Mouse (Mus musculus): ENCODE measurements at regions not wholly inside any gene's neighbourhood (a gene's known extent, or its start where the extent isn't known, plus 50 kb on each side); places are given as distances from the start of the nearest gene placed in this dataset.
A peak's percentile ranks its signal among the peaks of the same experiment; 100 is the strongest.
"Not testable (repeated sequence)": the region's sequence is repeated elsewhere in the genome, so short reads cannot be mapped to it uniquely, and the experiment has no call there.

DNA sequence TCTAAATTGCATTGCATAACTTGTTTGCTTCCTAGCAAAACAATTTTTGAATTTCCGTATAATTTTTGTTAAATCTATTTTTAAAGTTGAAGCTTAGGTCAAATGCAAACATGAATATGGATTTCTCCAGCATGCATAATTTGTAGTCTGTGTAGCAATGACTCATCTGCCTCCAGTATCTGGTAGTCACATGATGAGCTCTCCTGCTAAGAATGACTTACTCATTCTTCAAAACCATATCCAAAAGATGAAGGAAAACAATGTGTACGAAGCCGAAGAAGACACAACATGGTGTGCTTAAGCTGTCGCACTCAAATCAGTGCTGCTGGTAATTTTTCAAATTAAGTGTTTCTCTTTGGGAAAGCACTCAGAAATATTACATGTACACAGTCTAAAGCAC is 1453.2 kb upstream of the Gje1 start:
- no peaks in the 10 kb centered on the region for H3K36me3 ChIP-seq (replicated peaks)
- no peak overlapping the region for H3K4me2 ChIP-seq
- WGBS, result 77% methylated on average over 4 of the region's 4 CpGs
- no peaks in the 10 kb centered on the region for H3K4me1 ChIP-seq
- no peak overlapping the region for H3K9ac ChIP-seq
- H3K27me3 ChIP-seq (replicated peaks), result no peaks in the 10 kb centered on the region
- H3K9me3 ChIP-seq, result no peaks in the 10 kb centered on the region
- no peak for ATAC-seq (replicated peaks)
- H3K27ac ChIP-seq, result no peak overlapping the region
- H3K4me3 ChIP-seq, result no peak overlapping the region

DNA sequence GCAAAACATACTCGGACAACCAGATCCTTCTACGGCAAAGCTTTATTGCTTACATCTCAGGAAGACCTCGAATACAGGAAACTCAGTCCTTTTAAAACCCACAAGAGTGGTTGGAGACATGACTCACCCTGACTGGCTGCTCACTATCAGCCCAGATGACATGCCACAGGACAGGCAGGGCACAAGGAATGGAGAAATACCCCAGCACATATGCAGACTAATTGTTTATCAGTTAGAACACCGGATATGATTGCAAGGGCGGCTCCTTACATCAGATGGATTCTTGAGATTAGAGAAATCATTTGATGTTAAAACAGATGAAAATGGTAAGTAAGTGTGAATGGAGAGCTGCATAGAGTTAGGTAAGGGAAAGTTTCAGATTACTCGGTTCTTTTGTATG is 1441.5 kb upstream of the Gje1 start:
- ATAC-seq (replicated peaks); H3K9ac ChIP-seq: not testable (repeated sequence)
- WGBS, result 88% methylated on average over 6 of the region's 6 CpGs

DNA sequence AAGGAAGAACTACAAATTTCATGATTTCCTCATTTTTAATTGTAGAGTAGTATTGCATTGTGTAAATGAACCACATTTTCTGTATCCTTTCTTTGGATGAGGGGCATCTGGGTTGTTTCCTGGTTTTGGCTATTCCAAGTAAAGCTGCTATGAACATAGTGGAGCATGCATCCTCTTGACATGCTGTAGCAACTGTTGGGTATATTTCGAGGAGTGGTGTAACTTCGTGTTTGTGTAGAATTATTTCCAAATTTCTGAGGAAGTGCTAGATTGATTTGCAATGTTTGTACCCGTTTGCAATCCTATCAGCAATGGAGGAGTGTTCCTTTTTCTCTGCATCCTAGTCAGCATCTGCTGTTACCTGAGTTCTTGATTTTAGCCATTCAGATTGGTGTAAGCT is 1440.4 kb upstream of the Gje1 start:
- ATAC-seq (replicated peaks), result no peak
- 91% methylated on average over 3 of the region's 3 CpGs for WGBS
- no peaks in the 10 kb centered on the region; the same call in 1 of the 2 replicates for H3K4me1 ChIP-seq
- no peaks in the 10 kb centered on the region for H3K9me3 ChIP-seq
- H3K36me3 ChIP-seq (replicated peaks), result no peaks in the 10 kb centered on the region
- H3K27ac ChIP-seq, result no peak overlapping the region
- no peak overlapping the region for H3K4me3 ChIP-seq
- H3K4me2 ChIP-seq, result no peak overlapping the region
- no peak overlapping the region for H3K9ac ChIP-seq
- no peaks in the 10 kb centered on the region for H3K27me3 ChIP-seq (replicated peaks)

More for the DNA sequence above, 1441.5 kb upstream of the Gje1 start:
- not testable (repeated sequence) for H3K9me3 ChIP-seq; H3K4me2 ChIP-seq; H3K27ac ChIP-seq; H3K36me3 ChIP-seq (replicated peaks); H3K27me3 ChIP-seq (replicated peaks); H3K4me1 ChIP-seq; H3K4me3 ChIP-seq

DNA sequence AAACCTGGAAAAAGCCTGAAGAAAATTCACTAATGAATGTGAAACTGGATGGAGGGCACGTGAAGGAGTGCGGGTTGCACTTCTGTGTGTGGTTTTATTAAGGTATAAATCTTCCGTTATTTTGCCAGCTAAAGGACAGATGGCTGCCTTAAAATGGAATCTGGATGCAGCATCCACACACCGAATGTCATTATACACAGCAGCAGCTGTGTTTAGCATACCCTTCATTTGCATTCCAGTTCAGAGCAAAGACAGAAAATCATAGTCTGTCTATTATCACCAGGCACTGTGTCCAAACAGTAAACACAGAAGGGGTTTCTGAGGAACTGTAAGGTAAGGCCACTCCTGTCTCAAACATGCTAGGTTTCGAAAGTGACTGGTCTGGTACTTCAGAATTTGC is 1438.9 kb upstream of the Gje1 start:
- no peaks in the 10 kb centered on the region for H3K27me3 ChIP-seq (replicated peaks)
- H3K4me2 ChIP-seq, result no peak overlapping the region
- no peak overlapping the region for H3K4me3 ChIP-seq
- H3K9me3 ChIP-seq, result no peaks in the 10 kb centered on the region
- H3K36me3 ChIP-seq (replicated peaks), result no peaks in the 10 kb centered on the region
- no peak overlapping the region for H3K9ac ChIP-seq
- 0 out of 2 replicates have a peak, but pooled peaks have one; percentile 48 for ATAC-seq (replicated peaks)
- WGBS, result 60% methylated on average over 5 of the region's 5 CpGs
- no peak overlapping the region for H3K27ac ChIP-seq
- no peaks in the 10 kb centered on the region; the same call in 1 of the 2 replicates for H3K4me1 ChIP-seq

DNA sequence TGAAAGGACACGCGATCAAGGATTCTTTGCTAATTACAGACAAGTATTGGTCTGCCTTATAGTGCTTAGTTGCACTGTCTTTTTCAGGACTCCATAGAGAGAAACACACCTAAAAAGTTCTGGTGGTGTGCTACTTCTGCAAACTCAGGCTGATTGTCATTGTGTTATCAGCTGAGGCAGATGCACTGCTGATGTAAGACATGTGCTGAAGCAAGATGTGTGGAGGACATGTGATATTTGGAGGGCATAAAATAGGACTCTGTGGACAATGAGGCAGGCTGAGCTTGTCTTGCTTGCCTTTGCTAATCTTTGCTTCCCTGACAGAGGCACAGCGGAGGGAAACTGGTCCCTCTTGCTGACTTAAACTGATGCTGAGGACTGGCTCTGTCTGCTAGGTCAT is 1431.0 kb upstream of the Gje1 start:
- WGBS, result 94% methylated on average over 3 of the region's 3 CpGs
- H3K4me2 ChIP-seq, result no peak overlapping the region
- H3K4me3 ChIP-seq, result no peak overlapping the region
- no peaks in the 10 kb centered on the region for H3K36me3 ChIP-seq (replicated peaks)
- H3K9me3 ChIP-seq, result no peaks in the 10 kb centered on the region
- H3K27ac ChIP-seq, result no peak overlapping the region
- H3K9ac ChIP-seq, result no peak overlapping the region
- no peaks in the 10 kb centered on the region for H3K4me1 ChIP-seq
- no peak for ATAC-seq (replicated peaks)
- no peaks in the 10 kb centered on the region for H3K27me3 ChIP-seq (replicated peaks)

DNA sequence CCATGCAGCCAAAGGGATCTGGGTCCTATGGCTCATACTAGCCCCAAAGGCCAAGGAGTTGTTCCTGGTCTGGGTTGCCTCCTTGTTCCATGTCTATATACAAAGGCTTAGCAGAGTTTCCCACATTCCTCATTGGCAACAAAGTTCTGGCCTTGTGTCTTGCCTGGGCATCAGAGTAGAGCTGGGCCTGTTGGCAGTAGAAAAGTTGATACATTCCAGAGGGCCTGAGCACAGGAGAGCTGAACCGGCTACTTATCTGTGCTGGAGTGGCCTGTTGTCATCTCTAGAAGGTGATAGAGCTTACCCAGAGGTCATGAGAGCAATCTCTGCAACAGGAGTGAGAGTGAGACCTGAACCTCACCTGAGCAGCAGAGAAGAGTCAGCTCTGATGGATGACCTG is 1427.4 kb upstream of the Gje1 start:
- Histone ChIP-seq H3K36me3 (replicated peaks) (no peaks in the 10 kb centered on the region), H3K4me3 (no peak overlapping the region), H3K27ac (no peak overlapping the region), H3K4me2 (no peak overlapping the region), H3K27me3 (replicated peaks) (no peaks in the 10 kb centered on the region), H3K4me1 (no peaks in the 10 kb centered on the region), H3K9ac (no peak overlapping the region), H3K9me3 (no peaks in the 10 kb centered on the region)
- WGBS, result 97% methylated on average over 1 of the region's 1 CpGs
- ATAC-seq (replicated peaks), result no peak

DNA sequence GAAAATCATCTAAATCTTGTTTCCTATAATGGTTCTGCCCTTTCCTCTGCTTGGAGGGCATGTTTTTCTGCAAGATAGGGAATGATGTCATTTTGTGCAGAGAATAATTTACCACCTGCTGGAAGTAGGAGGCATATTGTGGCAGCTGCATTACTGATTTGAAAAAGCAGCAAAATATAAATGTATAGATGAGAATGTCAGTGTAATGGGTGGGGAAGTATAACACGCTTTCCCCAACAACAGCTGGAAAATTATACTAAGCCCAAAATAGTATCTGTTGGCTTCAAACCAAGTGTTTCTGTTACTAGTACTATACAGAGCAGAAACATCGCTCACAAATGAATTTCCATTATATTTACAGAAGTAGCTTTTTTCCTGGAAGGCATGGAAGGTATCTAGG is 1405.9 kb upstream of the Gje1 start:
- ATAC-seq (replicated peaks), result peak; percentile 80

DNA sequence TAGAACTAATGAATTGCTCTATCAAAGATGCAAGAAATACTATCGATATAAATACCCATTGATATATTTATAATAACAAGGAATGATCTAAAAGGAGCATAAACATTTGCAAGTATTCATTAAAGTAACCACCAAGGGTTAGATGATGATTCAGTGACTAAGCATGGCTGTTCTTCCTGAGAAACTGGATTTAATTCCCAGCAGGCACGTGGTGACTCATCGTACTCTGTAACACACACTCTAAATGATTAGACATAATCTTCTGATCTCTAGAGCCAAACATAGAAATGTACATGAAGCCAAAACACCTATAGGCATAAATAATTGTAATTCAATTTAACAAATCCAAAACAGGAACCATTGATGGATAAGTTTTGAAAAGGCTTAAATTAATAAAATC is 1370.2 kb upstream of the Gje1 start:
- Histone ChIP-seq H3K4me2 (no peak overlapping the region), H3K36me3 (replicated peaks) (no peaks in the 10 kb centered on the region), H3K27me3 (replicated peaks) (no peaks in the 10 kb centered on the region), H3K9me3 (no peaks in the 10 kb centered on the region), H3K9ac (no peak overlapping the region), H3K4me3 (no peak overlapping the region), H3K27ac (no peak overlapping the region), H3K4me1 (no peaks in the 10 kb centered on the region)
- 79% methylated on average over 3 of the region's 3 CpGs for WGBS
- no peak for ATAC-seq (replicated peaks)

More for the DNA sequence above, 1405.9 kb upstream of the Gje1 start:
- Histone ChIP-seq H3K4me1 (no peaks in the 10 kb centered on the region), H3K4me2 (no peak overlapping the region), H3K9me3 (no peaks in the 10 kb centered on the region), H3K36me3 (replicated peaks) (no peaks in the 10 kb centered on the region), H3K27me3 (replicated peaks) (no peaks in the 10 kb centered on the region), H3K4me3 (no peak overlapping the region), H3K9ac (no peak overlapping the region), H3K27ac (peak overlapping the region; percentile 20; the same call in 1 of the 2 replicates)
- 67% methylated on average over 2 of the region's 2 CpGs for WGBS

DNA sequence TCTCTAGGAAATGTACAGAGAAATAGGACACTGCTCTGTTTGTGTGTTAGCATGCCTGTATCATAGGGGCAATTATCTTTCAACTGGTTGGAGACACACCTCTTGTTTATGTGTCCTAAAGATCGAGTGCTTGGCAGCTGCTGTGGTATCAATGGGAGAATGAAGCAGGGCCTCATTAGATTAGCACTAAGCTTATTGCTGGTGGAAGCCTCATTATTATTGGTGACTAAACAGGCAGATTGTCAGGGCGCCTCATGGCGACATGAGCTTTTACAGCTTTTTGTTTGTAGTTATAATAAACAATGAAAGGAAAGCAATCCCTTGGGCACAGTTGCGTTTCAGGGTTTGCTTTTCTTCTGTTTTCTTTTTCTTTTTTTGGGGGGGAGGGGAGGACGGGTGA is 1335.0 kb upstream of the Gje1 start:
- peak; percentile 78; the same call in 1 of the 2 replicates for ATAC-seq (replicated peaks)
- no peak overlapping the region for H3K4me2 ChIP-seq
- H3K36me3 ChIP-seq (replicated peaks), result no peaks in the 10 kb centered on the region
- no peak overlapping the region for H3K9ac ChIP-seq
- 0 out of 2 replicates have a peak, but pooled peaks cover 6% of the 10 kb centered on the region for H3K4me1 ChIP-seq
- no peaks in the 10 kb centered on the region for H3K27me3 ChIP-seq (replicated peaks)
- no peak overlapping the region for H3K27ac ChIP-seq
- WGBS, result 10% methylated on average over 5 of the region's 5 CpGs
- no peak overlapping the region for H3K4me3 ChIP-seq
- H3K9me3 ChIP-seq, result no peaks in the 10 kb centered on the region

DNA sequence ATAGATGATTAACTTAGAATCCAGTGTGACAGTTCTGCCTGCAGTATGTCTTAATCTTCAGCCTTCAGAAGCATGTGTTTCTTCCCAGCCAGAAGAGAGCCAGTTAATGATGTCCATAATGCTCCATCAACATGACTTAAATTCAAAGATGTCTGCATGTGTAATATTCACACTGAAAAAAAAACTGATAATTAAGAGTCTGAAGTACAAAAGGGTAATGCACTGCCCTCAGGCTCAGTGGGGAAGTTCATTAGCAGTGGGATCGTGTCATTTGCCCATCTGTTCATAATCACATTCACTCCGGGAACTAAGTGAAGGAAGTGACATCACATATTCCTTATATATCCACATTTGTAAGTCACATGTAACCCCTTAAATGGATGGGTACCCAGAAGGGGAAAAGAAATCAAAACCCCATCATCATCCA is 1334.5 kb upstream of the Gje1 start:
- no peak overlapping the region for H3K9ac ChIP-seq
- H3K9me3 ChIP-seq, result no peaks in the 10 kb centered on the region
- H3K4me3 ChIP-seq, result no peak overlapping the region
- H3K27me3 ChIP-seq (replicated peaks), result no peaks in the 10 kb centered on the region
- no peaks in the 10 kb centered on the region for H3K36me3 ChIP-seq (replicated peaks)
- 15% methylated on average over 2 of the region's 2 CpGs for WGBS
- peak; percentile 86 for ATAC-seq (replicated peaks)
- no peak overlapping the region for H3K27ac ChIP-seq
- 0 out of 2 replicates have a peak, but pooled peaks cover 6% of the 10 kb centered on the region for H3K4me1 ChIP-seq
- no peak overlapping the region for H3K4me2 ChIP-seq

DNA sequence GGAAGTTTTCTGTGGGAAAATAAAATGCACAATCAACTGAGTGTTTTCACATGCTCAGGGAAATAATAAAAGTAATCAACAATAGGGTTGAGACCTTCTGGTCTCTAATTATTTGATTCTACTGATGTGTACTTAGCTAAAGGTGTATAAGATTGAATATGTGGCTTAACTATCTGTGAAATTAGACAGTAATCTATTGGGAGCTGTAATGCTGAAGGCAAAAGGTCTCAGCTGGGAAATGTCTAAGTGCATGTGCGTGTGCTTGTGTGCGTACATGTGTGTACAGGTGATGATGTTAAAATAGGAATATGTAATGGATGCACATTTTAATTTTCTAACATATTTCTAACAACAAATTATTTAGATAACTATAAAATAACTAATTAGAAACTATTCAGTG is 1318.2 kb upstream of the Gje1 start:
- H3K4me3 ChIP-seq, result no peak overlapping the region
- no peaks in the 10 kb centered on the region for H3K9me3 ChIP-seq
- H3K9ac ChIP-seq, result no peak overlapping the region
- H3K27ac ChIP-seq, result no peak overlapping the region
- WGBS, result 80% methylated on average over 2 of the region's 2 CpGs
- no peaks in the 10 kb centered on the region for H3K36me3 ChIP-seq (replicated peaks)
- no peaks in the 10 kb centered on the region for H3K4me1 ChIP-seq
- no peaks in the 10 kb centered on the region for H3K27me3 ChIP-seq (replicated peaks)
- ATAC-seq (replicated peaks), result no peak
- no peak overlapping the region for H3K4me2 ChIP-seq

DNA sequence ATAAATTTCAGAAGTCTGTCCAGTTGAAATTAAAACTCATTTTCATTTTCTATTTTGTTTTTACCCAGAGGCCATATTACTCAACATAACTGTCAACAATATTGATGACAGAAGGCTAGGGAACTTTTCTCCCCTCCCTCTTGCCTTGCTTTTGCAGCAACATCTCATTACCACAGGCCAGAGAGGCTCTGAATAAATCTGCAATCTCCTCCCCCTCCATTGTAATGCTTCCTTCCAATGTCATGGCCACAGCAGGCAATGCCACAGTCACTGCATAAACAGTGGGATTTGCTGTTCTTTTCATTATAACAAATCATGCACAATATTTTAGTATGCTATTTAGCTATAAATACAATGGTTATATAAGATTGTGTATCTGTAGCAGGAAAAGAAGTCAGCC is 1315.1 kb upstream of the Gje1 start:
- Histone ChIP-seq H3K36me3 (replicated peaks) (no peaks in the 10 kb centered on the region), H3K4me1 (no peaks in the 10 kb centered on the region), H3K9ac (no peak overlapping the region), H3K27me3 (replicated peaks) (no peaks in the 10 kb centered on the region), H3K27ac (no peak overlapping the region), H3K9me3 (no peaks in the 10 kb centered on the region), H3K4me3 (no peak overlapping the region), H3K4me2 (no peak overlapping the region)
- no peak for ATAC-seq (replicated peaks)

DNA sequence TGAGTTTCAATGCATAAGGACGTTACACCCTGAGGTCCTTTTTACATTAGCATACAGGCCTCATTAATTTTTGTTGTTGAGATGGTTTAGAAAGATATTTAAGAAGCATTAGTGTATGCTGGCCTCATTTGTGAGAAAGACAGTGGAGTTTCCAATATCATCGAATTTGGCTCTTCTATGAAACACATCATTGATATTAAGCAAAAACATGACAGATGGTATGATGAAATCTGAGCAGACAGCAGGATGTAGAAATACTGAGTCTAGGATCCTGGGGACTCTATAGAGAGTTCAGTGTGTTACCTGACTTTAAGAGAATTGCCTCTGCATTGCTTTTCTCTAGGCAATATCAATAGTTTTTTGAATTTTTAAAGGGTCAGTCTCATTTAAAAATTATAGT is 1312.8 kb upstream of the Gje1 start:
- H3K4me1 ChIP-seq, result no peaks in the 10 kb centered on the region
- H3K4me3 ChIP-seq, result no peak overlapping the region
- H3K27me3 ChIP-seq (replicated peaks), result no peaks in the 10 kb centered on the region
- H3K9ac ChIP-seq, result no peak overlapping the region
- no peaks in the 10 kb centered on the region for H3K36me3 ChIP-seq (replicated peaks)
- no peak for ATAC-seq (replicated peaks)
- no peaks in the 10 kb centered on the region for H3K9me3 ChIP-seq
- no peak overlapping the region for H3K27ac ChIP-seq
- H3K4me2 ChIP-seq, result no peak overlapping the region
- 66% methylated on average over 2 of the region's 2 CpGs for WGBS

DNA sequence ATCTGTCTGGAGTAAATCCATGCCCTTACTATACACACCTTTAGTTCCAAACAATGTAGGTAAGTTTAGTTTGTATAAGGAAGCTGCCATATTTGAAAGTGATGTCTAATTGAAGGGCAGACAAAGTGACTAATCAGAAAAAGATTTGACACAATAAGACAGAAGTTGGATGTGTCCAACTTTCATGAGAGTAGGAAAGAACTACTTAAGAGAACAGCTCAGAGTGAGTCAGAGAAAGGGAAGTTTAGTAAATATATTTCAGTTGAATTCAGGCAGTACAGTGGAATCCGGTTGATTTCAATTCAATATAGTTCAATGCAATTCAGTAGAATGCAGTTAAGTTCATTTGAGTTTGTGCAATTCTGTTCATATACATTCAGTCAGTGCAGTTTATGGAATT is 1296.8 kb upstream of the Gje1 start:
- no peaks in the 10 kb centered on the region for H3K4me1 ChIP-seq
- no peak overlapping the region for H3K9ac ChIP-seq
- 96% methylated on average over 1 of the region's 1 CpGs for WGBS
- ATAC-seq (replicated peaks), result no peak
- no peaks in the 10 kb centered on the region for H3K36me3 ChIP-seq (replicated peaks)
- H3K27me3 ChIP-seq (replicated peaks), result no peaks in the 10 kb centered on the region
- H3K9me3 ChIP-seq, result no peaks in the 10 kb centered on the region
- no peak overlapping the region for H3K4me3 ChIP-seq
- no peak overlapping the region for H3K4me2 ChIP-seq
- no peak overlapping the region for H3K27ac ChIP-seq

Measured in midbrain, embryonic 15.5 days (tissue).